Mouse (Mus musculus) kidney, embryonic 16.5 days (tissue): Measurements from ENCODE around the gene Slc26a10. TPM values are rescaled to one million over a fixed set of nuclear protein-coding genes. Genes with fewer than 3 reads are reported as not detected.

Experiments used
- ATAC-seq: fragments of 200-750 bp; cut with Nextera tagmentation; 2 replicates; pipeline ENCODE4 v1.8.0; 2017; ENCODE audit warnings: moderate TSS enrichment; ENCODE audit not compliant: low FRiP score, low TSS enrichment
- H3K27ac ChIP-seq: fragments of 300-500 bp; sonication (generic); 2 replicates; pipeline ENCODE4 v1.5.1; 2014; ENCODE audit warnings: low read length
- H3K27me3 ChIP-seq: fragments of 300-500 bp; sonication (generic); 2 replicates; pipeline ENCODE4 v1.6.1; 2014; ENCODE audit warnings: low read length, control low read depth, mixed read lengths; ENCODE audit not compliant: insufficient read depth
- H3K36me3 ChIP-seq: fragments of 300-500 bp; sonication (generic); 2 replicates; pipeline ENCODE4 v1.6.1; 2014; ENCODE audit warnings: low read length, control low read depth, mixed read lengths; ENCODE audit not compliant: insufficient read depth
- H3K4me1 ChIP-seq: fragments of 300-500 bp; sonication (generic); 2 replicates; pipeline ENCODE4 v1.6.1; 2014; ENCODE audit warnings: low read length, control low read depth, mixed read lengths; ENCODE audit not compliant: insufficient read depth
- H3K4me2 ChIP-seq: fragments of 300-500 bp; sonication (generic); replicated peaks from 2 replicates; pipeline ENCODE4 v1.6.1; 2014; ENCODE audit warnings: low read depth, low read length
- H3K4me3 ChIP-seq: fragments of 300-500 bp; sonication (generic); 2 replicates; pipeline ENCODE4 v1.5.1; 2014; ENCODE audit warnings: mild to moderate bottlenecking, low read length
- H3K9ac ChIP-seq: fragments of 300-500 bp; sonication (generic); replicated peaks from 2 replicates; pipeline ENCODE4 v1.6.1; 2014; ENCODE audit warnings: low read length
- H3K9me3 ChIP-seq: fragments of 300-500 bp; sonication (generic); 2 replicates; pipeline ENCODE4 v1.6.1; 2016; ENCODE audit warnings: low read length, control low read depth
- WGBS: fragments of 180-500 bp; shearing (Covaris S2); extraction: QIAGEN DNeasy Blood & Tissue Kit; methylation state at CpG from one replicate; pipeline ENCODE4 v1.1.7; 2014; 5-methylcytosine and 5-hydroxymethylcytosine counted together
- polyA plus RNA-seq: library from polyadenylated mRNA; unstranded; fragments of >200 nt; fragmentation: Nextera tagmentation; extraction: Ambion mirVana; gene quantifications from 2 replicates; pipeline ENCODE4 v1.2.1, GENCODE M21; 2015

Gene Slc26a10
- polyA plus RNA-seq, 1 experiment from 2014 or later = 4.4 TPM

DNA sequence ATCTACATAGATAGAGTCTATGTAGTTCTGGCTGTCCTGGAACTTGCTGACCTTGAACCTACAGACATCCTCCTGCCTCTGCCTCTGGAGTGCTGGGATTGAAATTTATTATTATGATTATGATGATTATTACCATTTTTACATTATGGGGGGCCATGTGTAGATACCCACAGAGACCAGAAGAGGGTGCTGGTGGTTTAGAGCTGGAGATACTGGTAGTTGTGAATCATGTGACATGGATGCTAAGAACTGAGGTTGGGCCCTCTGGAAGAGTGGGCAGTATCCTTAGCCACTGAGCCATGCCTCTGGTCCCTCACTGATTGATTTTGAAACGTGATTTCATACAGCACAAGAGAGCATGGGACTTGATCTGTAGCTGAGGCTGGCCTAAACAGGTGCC lies 6.0 kb upstream of the Slc26a10 start:
- Histone ChIP-seq H3K4me3 (no peak overlapping the region), H3K4me2 (no peak overlapping the region), H3K27ac (no peak overlapping the region), H3K9ac (no peak overlapping the region), H3K36me3 (peaks cover 14% of the 10 kb centered on the region), H3K9me3 (no peaks in the 10 kb centered on the region), H3K27me3 (peaks cover 5% of the 10 kb centered on the region), H3K4me1 (peaks cover 40% of the 10 kb centered on the region)
- WGBS = 77% methylated on average over 1 of the region's 1 CpGs
- ATAC-seq = no peak

DNA sequence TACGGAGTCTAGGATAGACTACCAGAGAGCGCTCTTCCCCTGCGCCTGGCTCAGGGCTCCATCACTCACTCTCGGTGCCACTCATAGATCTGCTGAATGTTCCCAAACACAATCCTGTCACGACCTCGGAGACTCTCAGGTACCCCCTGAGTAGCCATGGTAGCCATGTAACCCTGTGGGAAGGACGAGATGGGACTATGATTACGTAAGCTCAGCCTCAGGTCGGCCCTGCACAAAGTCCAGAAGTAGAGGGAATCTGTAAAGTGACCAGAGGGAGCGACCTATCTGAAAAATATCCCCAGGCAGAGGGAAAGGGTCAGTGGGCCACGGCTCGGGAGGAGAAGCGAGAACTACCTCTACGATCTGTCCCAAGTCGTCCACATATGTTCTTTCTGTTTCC lies 5.1 kb upstream of the Slc26a10 start:
- no peak for ATAC-seq
- no peak overlapping the region for H3K4me3 ChIP-seq
- no peak overlapping the region for H3K4me2 ChIP-seq
- H3K36me3 ChIP-seq = peaks cover 8% of the 10 kb centered on the region
- H3K27ac ChIP-seq = no peak overlapping the region
- H3K27me3 ChIP-seq = peaks cover 14% of the 10 kb centered on the region
- peaks cover 32% of the 10 kb centered on the region for H3K4me1 ChIP-seq
- 86% methylated on average over 15 of the region's 15 CpGs for WGBS
- H3K9ac ChIP-seq = no peak overlapping the region
- H3K9me3 ChIP-seq = no peaks in the 10 kb centered on the region

DNA sequence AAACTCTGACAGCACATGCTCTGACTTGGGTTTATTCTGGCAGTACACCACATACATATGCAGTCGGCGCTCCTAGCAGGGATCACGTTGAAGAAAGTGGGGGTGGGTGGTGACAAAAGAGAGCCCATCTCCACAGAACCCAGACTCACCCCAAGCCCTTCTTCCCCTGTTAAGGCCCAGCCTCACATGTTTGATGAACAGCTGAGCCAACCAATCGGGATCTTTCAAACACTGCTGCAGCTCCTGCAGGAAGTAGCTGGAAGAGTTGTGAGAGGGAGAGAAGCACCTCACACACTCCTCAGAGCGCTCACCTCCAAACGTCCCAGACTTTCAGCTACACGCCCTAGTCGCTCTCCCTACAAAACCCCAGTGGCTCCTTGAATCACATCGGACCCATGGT lies 4.7 kb upstream of the Slc26a10 start:
- Histone ChIP-seq H3K27ac (no peak overlapping the region), H3K27me3 (peaks cover 17% of the 10 kb centered on the region), H3K4me1 (peaks cover 32% of the 10 kb centered on the region), H3K4me2 (no peak overlapping the region), H3K36me3 (peaks cover 8% of the 10 kb centered on the region), H3K4me3 (no peak overlapping the region), H3K9ac (no peak overlapping the region), H3K9me3 (no peaks in the 10 kb centered on the region)
- ATAC-seq = no peak
- 73% methylated on average over 9 of the region's 9 CpGs for WGBS

DNA sequence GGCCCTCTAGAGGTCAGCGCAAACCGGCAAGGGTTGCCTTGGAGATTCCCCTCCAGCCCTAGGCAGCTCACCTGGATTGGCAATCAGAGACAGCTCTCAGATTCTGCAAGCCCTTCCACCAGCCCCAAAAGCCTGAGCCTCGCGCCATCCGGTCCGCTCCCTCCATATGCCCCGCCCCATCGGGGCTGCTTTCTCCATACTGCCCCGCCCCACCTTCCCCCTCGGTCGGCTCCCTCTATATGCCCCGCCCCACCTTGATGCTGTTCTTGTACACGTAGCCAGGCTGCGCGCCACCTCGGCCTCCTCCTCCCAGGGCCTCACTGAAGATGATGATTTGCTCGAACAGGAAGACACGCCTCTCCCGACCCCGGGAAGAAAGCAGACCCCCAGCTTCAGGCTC lies 3.3 kb upstream of the Slc26a10 start:
- Histone ChIP-seq H3K4me2 (peak overlapping the region; percentile 3), H3K27me3 (peaks cover 31% of the 10 kb centered on the region), H3K27ac (no peak overlapping the region), H3K4me1 (peaks cover 31% of the 10 kb centered on the region), H3K36me3 (peaks cover 8% of the 10 kb centered on the region), H3K4me3 (no peak overlapping the region; the same call in 1 of the 2 replicates), H3K9ac (no peak overlapping the region), H3K9me3 (no peaks in the 10 kb centered on the region)
- WGBS = 19% methylated on average over 20 of the region's 20 CpGs
- ATAC-seq = no peak

DNA sequence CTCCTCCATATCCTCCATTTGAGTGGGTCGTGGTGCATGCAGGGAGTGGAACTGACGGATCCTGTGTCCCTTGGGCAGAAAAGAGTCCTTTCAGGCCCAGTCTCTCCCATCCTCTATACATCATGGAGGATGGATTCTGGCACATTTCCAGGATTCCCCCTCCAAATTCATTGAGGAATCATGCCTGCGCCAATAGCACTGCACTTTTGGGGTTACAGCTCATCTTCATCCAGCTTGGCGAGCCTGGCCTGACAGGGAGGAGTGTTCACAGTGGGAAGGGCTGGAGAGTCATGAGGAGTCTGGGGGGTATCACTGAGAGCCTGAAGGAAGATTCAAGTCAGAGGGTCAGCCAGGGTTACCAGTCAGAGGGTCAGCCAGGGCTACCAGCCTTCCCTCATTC lies 2.2 kb upstream of the Slc26a10 start:
- ATAC-seq = no peak
- Histone ChIP-seq H3K27ac (no peak overlapping the region), H3K36me3 (peaks cover 8% of the 10 kb centered on the region), H3K9ac (no peak overlapping the region), H3K9me3 (no peaks in the 10 kb centered on the region), H3K4me2 (no peak overlapping the region), H3K4me1 (peaks cover 33% of the 10 kb centered on the region), H3K4me3 (no peak overlapping the region), H3K27me3 (peaks cover 41% of the 10 kb centered on the region)
- WGBS = 82% methylated on average over 4 of the region's 4 CpGs

DNA sequence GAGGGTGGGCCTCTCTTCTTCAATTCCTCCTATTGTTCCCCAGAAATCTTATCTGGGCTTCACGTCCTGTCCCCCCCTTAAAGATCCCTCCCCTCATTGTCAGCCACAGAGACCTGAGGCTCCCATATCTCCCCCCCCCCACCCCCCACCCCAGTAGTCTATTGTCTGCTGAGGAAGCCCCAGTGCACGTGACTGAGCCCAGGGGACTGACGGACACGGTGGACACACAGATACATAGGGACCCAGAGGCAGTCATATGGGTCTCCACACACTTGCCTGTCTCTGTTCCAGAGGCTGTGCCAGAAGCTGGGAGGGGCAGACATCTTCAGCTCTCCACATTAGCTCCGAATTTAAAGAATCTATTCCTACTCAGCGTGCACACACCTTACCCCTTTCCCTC lies 1.1 kb upstream of the Slc26a10 start:
- no peak overlapping the region for H3K27ac ChIP-seq
- H3K9ac ChIP-seq = no peak overlapping the region
- H3K4me1 ChIP-seq = peaks cover 35% of the 10 kb centered on the region
- WGBS = 72% methylated on average over 6 of the region's 6 CpGs
- no peaks in the 10 kb centered on the region for H3K9me3 ChIP-seq
- no peak overlapping the region for H3K4me2 ChIP-seq
- peaks cover 4% of the 10 kb centered on the region for H3K36me3 ChIP-seq
- ATAC-seq = no peak
- H3K4me3 ChIP-seq = no peak overlapping the region
- peaks cover 46% of the 10 kb centered on the region for H3K27me3 ChIP-seq

DNA sequence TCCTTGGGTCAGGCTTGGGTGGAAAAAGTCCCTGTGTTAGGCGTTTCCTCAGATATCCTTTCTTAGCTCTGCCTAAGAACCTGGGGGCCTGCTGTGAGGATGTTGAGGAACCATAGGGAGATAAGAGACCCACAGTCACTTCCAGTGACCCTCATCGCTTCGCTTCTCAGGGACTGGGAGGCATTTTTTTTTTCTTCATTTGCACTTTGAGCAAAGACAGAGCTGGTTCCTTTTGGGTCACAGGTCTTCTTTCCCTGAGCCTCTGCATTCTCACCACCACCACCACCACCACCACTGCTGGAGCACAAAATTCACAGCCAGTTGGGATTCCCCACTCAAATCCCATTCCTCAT lies 226 bp upstream of the Slc26a10 start:
- Histone ChIP-seq H3K4me2 (no peak overlapping the region; the same call in 1 of the 2 replicates), H3K27me3 (peaks cover 49% of the 10 kb centered on the region)

DNA sequence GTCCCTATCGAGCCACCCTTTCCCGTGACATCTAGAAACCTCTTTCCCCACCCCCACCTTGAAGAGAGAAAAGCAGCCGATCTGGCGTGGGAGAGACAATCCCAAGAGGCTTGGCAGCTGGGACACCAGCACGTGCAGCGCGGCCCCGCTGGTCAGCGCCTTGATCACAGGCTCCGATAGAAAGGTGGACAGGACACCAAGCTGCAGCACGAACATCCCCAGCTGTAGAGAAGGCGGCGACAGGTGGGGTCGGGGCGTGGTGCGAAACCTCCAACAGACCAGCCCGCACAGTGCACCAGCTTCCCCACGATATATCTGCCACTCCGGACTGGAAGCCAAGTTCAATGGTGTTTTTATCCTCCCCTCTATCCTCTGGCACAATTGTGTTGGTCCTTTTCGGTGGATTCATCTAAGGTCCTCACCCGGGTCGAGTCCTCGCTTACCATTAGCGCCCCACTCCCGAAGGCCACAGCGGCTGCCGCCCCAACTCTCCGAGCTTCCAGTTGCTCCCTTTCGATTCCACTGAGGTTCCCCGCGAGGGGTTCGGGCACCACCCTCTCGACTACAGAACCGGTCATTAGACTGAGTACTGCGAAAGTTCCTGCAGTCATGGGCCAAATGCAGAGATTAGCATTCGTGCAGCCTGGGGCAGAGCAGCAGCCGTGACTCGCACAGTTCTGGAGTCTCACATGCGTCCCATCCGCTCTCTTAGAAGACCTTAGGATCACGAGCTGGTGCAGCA lies 2.0 kb downstream of the Slc26a10 start:
- no peak overlapping the region for H3K27ac ChIP-seq
- peaks cover 37% of the 10 kb centered on the region for H3K4me1 ChIP-seq
- peak overlapping the region; percentile 60 for H3K4me2 ChIP-seq
- 0 out of 2 replicates have a peak, but pooled peaks have one; percentile 3 for ATAC-seq
- H3K36me3 ChIP-seq = 0 out of 2 replicates have a peak, but pooled peaks cover 2% of the 10 kb centered on the region
- H3K27me3 ChIP-seq = peaks cover 49% of the 10 kb centered on the region
- no peak overlapping the region for H3K9ac ChIP-seq
- 3% methylated on average over 41 of the region's 41 CpGs for WGBS
- peak overlapping the region; percentile 39 for H3K4me3 ChIP-seq
- no peaks in the 10 kb centered on the region for H3K9me3 ChIP-seq

More for the DNA sequence above, 226 bp upstream of the Slc26a10 start:
- Histone ChIP-seq H3K36me3 (0 out of 2 replicates have a peak, but pooled peaks cover 2% of the 10 kb centered on the region), H3K4me3 (no peak overlapping the region), H3K9me3 (no peaks in the 10 kb centered on the region), H3K9ac (no peak overlapping the region), H3K4me1 (peaks cover 37% of the 10 kb centered on the region), H3K27ac (no peak overlapping the region)
- ATAC-seq = no peak
- 47% methylated on average over 3 of the region's 3 CpGs for WGBS

DNA sequence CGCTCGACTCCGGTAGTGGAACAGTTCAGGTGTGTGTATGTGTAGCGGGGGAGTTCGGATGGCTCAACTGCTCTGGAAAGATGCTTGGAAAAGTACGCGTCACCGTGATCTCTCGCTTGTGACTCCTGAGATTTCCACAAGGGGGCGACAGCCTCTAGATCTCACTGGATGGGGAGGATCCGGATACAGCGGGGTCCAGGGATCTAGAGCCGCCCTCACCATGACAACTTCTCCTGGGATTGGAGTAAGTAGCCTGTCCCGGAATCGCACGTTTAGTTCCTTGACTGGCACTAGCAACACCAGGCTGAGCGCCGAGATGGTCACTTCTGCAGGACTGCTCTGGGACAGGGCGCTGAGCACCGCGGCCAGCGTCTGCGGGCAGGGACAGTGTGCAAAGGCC lies 2.7 kb downstream of the Slc26a10 start:
- Histone ChIP-seq H3K27me3 (peaks cover 46% of the 10 kb centered on the region), H3K9me3 (no peaks in the 10 kb centered on the region), H3K27ac (no peak overlapping the region), H3K4me3 (peak overlapping the region; percentile 39), H3K9ac (no peak overlapping the region), H3K4me2 (peak overlapping the region; percentile 60), H3K4me1 (peaks cover 37% of the 10 kb centered on the region), H3K36me3 (no peaks in the 10 kb centered on the region)
- peak; percentile 60 for ATAC-seq
- WGBS = 2% methylated on average over 23 of the region's 23 CpGs

DNA sequence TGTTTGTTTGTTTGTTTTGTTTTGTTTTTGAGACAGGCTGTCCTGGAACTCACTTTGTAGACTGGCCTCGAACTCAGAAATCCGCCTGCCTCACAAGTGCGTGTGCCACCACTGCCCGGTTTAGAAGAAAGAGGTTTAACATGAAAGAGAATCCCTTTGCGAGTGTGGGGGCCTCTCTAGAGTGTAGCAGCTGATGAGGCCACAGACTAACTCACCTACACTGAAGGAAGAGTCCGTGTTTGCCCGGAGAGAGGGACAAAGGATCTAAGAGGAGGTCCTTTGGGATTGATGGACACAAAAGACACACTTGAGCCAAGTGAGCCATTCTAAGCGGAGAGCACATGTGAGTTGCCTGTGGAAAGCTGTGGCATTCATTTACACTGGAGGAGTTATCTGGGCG lies 3.2 kb downstream of the Slc26a10 start:
- ATAC-seq = no peak
- Histone ChIP-seq H3K4me3 (peak overlapping the region; percentile 39; the same call in 1 of the 2 replicates), H3K27me3 (peaks cover 46% of the 10 kb centered on the region), H3K27ac (no peak overlapping the region), H3K36me3 (no peaks in the 10 kb centered on the region), H3K9me3 (no peaks in the 10 kb centered on the region), H3K4me2 (peak overlapping the region; percentile 60), H3K9ac (no peak overlapping the region), H3K4me1 (peaks cover 37% of the 10 kb centered on the region)
- 24% methylated on average over 9 of the region's 9 CpGs for WGBS
